Mouse (Mus musculus): ENCODE measurements around the gene Kpna2.
"Not testable (repeated sequence)": the region's sequence is repeated elsewhere in the genome, so short reads cannot be mapped to it uniquely, and the experiment has no call there.

The Kpna2 gene

GRCm38 (mm10) chr11:107018606-107019005 lies 19.3 kb upstream of the Kpna2 start:
- DNase-seq = peak in 1 of 2 experiments; percentile 19

- no peak for DNase-seq
Measured at GRCm38 (mm10) chr11:107017339-107017886, 18.1 kb upstream of the Kpna2 start.

- no peak for DNase-seq
Measured at GRCm38 (mm10) chr11:107016893-107017292, 17.6 kb upstream of the Kpna2 start.

DNA sequence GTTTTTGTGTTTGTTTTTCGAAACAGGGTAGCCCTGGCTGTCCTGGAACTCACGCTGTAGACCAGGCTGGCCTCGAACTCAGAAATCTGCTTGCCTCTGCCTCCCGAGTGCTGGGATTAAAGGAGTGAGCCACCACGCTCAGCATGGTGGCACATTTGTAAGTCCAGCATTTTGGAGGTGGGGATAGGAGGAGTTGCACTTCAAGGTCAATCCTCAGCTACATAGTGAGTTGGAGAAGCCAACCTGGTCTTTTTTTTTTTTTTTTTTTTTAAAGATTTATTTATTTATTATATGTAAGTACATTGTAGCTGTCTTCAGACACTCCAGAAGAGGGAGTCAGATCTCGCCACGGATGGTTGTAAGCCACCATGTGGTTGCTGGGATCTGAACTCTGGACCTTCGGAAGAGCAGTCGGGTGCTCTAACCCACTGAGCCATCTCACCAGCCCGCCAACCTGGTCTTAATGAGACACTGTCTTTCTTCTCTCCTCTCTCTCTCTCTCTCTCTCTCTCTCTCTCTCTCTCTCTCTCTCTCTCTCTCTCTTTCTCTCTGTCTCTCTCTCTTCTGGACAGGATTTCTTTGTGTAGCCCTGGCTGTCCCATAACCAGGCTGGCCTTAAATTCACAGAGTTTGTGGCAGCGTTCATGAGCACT lies 16.3 kb upstream of the Kpna2 start:
- DNase-seq = not testable (repeated sequence)

DNA sequence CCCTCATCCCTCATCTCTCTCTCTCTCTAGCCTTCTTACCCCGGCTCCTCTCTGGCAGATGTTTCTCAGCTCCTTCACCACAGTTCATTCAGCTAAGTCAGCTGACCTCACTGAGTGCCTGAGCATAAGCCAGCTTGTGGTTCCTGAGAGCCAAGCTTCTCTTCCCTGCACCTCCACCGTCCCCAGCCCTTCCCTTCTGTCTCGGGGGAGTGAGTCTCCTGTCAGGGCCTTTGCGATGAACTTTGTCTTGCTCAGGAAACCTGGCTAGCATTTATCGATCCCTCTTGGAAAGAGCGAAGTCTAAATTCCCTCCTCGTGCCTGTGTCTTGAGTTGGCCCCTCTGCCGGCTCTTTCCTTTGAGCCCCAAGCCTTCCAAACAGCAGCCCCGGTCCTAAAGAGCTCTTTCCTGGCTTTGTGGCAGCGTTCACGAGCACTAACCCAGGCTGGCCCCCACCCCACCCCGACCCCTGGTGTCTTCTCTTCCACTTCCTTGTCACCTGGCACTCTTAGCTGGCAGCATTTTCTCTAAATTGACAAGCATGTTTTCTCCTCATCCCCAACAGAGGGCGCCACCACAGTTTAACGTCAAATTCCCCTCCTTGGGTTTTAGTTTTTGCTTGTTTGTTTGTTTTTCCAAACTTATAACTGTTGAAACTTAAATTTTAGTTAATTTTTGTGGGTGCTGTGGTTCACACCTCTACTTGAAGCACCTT lies 15.4 kb upstream of the Kpna2 start:
- DNase-seq = peak; percentile 47 to 61

- no peak for DNase-seq
Measured at GRCm38 (mm10) chr11:107014020-107014585, 14.8 kb upstream of the Kpna2 start.

DNA sequence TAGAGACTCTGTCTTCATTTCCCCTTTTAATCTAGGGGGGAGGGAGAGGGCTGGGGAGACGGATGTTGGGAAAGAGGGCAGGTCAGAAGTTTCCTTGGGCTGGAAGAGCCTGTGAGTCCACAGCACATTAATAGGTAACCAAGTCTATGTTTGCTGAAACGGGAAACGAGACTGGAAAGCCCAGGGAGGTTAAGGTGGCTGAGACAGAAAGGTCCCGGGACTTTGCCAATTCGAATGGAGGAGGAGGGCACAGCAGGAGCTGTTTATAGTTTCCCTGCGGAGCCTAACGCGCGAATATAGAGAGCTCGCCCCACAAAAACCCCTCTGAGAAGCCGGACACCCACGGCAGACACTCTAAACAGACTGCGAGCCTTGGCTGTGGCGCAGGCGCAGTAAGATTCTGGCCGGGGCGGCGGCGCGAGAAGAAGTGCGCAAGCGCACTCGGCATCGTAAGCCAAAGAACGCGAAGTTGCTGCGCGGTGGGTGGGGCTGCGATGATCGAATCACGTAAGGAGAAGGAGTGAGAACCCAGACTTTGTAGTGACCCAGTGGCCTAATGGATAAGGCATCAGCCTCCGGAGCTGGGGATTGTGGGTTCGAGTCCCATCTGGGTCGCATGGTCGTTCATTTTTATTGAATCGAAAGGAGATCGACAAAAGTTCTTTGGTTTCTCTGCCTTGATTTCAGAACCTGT lies 13.1 kb upstream of the Kpna2 start:
- peak; percentile 98 to 99 for DNase-seq

DNA sequence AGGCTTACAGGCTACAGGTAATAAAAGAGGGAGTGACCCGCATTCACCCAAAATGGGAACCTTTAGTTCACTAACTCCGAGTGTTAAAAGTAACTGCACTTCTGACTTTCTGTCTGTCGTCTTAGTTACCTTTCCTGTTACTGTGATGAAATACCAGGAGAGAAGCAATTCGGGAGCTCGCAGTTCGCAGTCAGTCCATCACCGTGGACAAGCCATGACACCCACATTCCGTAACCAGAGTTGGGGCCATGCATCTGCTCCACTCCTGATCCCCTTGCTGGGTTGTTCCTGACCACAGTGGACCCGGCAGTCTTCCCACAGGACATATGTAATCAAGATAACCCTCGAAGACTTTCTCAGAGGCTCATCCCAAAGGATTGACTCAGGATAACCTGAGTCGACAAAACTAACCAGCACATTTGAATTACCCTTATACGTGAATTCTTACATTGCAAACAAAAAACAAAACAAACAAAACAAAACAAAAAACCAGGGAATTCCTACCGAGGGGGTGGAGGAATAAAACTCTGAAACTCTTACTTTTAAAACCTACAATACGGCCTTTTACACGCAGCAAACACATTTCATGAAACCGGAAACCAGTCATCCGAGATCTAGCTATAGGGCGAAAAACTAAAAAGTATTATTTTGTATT lies 12.5 kb upstream of the Kpna2 start:
- peak in 1 of 2 experiments; percentile 19 for DNase-seq

GRCm38 (mm10) chr11:107011171-107011570 lies 11.8 kb upstream of the Kpna2 start:
- no peak for DNase-seq

DNA sequence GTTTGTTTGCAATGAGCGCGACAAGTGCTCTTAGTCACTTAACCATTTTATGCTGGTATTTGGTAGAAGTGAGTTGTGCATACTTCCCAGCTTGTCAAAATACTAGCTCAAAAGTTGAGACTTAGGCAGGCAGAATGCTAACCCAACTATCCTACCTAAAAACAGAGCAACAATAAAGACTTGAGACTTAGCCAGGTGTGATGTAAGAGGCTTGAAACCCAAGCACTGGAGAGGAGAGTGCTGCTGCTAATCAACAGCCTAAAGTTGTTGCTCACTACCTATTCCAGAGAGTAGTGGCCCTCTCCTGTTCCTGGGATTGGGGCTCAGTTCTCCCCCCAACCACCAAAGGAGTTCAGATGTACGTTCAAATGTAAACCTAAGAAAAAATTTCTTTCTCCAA lies 11.1 kb upstream of the Kpna2 start:
- DNase-seq = no peak

DNA sequence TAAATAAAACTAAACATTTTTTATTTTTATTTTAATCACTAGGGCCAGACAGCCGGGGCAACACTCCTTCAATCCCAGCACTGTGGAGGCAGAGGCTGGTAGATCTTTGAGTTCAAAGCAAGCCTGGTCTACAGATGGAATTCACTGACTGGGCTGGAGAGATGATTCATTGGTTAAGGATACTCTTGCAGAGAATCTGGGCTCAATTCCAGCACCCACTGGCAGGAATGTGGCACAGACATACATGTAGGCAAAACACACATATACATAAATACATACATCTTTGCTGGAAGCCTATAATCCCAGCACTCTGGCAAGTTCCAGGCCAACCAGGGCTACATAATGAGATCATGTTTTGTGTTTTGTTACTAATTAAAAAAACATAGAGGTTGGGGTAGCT lies 6.2 kb upstream of the Kpna2 start:
- peak; percentile 71 to 75 for DNase-seq

GRCm38 (mm10) chr11:107001760-107002675 lies 2.7 kb upstream of the Kpna2 start:
- no peak for DNase-seq

- DNase-seq = no peak
Measured at GRCm38 (mm10) chr11:106999949-107000513, 690 bp upstream of the Kpna2 start.

DNA sequence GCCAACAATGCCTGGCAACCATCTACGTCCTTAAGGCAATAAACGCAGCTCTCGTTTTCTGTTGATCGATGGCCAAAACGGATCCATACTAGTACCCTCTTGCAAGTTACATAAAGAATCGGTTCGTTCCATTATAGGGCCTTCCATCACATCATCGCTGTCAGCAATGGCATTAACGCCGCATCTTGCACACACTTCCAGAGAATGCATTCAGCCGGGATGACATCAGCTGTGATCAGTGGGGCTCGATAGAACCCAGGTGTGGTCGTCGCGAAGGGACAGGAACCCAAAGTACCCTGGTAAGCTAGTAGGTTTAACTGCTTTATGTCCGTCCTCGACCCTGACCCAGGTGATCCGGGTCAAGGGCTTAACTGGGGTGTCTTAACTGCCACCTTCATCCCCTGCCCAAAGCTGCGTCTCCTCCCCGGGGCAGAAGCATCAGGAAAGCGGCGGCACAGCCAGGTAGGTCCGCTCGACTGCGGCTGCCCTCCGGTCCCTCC lies 640 bp downstream of the Kpna2 start:
- peak; percentile 45 to 48 for DNase-seq

- DNase-seq = peak in 1 of 2 experiments; percentile 32
Measured at GRCm38 (mm10) chr11:106997976-106998375, 1.4 kb downstream of the Kpna2 start.

DNA sequence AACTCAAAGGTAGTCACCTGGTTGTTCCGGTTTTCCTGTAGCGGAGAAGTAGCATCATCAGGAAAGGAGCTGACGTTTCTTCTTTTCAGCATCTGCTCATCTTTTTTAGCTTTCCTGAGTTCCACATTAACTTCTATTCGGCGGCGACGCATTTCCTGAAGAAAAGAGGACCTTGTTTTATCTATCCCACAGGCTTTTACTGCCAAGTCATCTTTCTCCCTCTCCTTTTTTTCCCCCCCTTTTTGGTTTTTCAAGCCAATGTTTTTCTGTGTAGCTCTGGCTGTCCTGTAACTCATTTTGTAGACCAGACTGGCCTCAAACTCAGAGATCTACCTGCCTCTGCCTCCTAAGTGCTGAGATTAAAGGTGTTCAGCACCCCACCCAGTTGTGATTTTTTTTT lies 2.8 kb downstream of the Kpna2 start:
- not testable (repeated sequence) for DNase-seq

GRCm38 (mm10) chr11:106994246-106995085 lies 4.9 kb downstream of the Kpna2 start:
- no peak for DNase-seq

DNA sequence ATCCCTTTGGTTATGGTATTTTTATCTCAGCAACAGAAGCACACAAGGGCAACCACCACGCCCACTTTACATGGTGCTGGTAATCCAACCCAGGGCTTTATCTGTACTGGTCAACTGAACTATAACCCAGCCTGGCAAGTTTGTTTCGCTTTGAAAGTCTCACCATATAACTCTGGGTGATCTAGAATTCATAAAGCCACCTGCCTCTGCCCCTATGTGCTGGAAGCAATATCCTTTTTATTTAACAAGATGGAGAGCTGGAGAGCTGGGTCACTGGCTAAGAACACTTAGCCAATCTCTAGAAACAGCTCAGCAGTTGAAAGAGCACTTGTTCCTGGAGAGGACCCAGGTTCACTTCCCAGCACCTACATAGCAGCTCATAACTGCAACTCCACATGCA lies 12.0 kb downstream of the Kpna2 start:
- DNase-seq = no peak

- DNase-seq = peak in 1 of 2 experiments; percentile 15
Measured at GRCm38 (mm10) chr11:106985979-106986604, 13.2 kb downstream of the Kpna2 start.

Measured in cerebellum, postnatal 10 days (tissue).